Mouse (Mus musculus) thymus, postnatal 25 days (tissue): ENCODE results near the gene Mdga1.
A peak's percentile ranks its signal among the peaks of the same experiment; 100 is the strongest.
"Not testable (repeated sequence)": the region's sequence is repeated elsewhere in the genome, so short reads cannot be mapped to it uniquely, and the experiment has no call there.

Experiments
- DNase-seq: peaks from one replicate; pipeline ENCODE4 v3.0.0; 2022

The Mdga1 gene

DNA sequence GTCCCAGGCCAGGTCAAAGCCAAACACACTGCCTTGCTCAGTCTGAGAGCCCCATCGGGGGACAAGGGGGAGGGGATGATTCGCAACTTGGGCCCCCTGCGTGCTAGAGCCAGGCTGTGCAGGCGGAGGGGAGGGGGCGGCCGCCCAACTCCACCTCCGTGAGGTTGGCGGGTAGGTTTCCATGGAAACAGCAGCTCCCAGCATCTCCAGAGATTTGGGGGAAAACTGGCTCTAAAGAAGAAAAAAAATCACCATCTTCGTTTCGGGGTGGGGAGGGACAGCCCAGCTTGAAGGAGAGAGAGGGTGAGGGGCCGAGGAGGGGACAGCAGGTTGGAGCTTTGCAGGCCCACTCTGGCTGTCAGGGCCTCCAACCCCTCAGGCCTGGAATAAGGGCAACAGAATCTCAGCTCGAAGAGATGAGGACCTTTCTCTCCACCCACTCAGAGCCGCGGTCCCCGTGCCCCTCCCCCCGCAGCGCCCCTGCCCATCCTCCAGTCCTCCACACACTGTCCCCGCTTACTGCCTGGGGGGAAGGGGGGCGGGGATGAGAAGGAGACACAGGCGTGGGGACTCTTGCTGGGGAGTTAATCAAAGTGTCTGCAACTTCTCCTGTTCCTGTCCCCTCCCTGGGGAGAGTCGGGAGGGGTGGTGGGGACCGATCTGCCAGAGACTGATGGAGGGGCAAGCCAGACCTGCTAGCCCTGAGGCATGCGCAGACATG lies 174.7 kb downstream of the Mdga1 start:
- DNase-seq = no peak

DNA sequence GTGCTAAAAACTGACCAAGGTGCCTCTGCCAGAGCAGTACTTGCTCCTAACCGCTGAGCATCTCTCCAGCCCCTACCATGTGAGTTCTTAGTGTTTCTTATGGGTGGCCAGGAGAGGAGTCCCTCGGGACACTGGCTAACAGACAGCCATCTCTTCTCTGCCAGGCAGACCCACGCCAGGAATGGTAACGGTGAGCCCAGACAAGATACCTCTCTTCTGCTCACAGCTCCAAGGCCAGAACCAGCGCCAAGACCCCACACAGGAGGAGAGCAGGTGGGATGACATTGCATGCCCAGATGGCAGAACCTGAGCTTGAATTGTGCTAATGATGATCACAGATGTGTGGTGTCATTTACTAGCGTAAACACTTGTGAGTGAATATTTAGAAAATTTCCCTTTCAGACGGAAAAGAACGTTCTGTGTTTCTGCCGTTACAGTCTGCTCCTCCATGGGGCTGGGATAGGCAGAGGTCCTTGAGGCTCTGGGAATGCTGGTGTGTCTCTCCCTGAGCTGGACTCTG lies 178.3 kb downstream of the Mdga1 start:
- no peak for DNase-seq

DNA sequence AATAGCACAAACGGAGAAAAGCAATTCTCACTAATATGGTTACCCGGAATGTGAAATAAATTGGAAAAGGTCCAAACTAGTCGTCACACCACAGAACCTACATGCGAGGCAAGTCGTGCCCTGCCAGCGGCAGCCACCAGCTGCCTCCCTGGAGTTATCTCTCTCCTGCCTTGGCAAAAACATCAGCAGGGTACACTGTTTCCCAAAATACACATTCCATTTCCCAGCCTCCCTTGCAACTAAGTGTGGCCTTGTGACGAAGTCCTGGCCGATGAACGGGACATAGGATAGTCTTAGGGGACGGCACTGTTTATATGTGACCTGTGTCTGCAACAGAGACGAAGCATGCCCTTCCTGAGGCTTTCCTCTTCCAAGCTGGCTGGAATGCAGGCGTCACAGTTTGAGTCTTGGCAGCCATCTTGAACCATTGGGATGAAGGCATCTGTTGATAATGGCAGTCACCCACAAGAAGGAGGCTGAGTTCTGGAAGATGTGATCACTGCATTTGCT lies 179.6 kb downstream of the Mdga1 start:
- DNase-seq = no peak

DNA sequence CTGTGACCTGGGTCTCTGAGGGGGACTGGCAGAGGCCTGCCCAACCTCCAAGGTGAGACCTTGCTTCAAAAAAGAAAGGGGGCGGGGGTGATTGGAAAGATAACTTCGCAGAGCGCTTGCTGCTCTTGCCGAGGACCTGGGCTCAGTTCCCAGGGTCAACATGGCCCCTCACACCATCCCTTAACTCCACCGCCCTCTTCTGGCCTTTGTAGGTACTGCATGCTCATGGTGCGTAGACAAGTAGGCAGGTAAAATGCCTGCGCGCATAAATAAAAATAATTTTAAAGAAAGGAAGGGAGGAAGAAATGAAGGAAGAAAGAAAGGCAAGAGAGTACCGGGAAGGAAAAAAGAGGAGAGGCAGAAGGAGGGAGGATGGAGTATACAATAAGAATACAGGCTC lies 180.2 kb downstream of the Mdga1 start:
- peak; percentile 41 for DNase-seq

DNA sequence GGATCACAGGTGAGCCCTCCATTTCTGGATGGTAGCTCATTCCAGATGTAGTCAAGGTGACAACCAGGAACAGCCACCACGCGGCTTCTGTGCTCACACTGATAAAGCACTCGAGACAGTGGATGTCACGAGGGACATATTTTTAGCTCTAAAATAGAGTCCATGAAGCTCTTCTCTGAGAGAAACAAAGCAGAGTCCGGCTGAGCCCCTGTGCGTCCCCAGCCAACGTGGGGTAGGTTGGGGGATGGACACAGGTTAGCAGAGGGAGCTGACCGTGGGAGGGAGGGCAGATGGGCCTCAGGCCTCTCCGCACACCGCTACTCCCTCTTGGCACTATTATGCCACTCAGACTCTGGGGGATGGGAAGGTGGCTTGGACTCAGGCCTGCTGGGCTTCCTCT lies 181.3 kb downstream of the Mdga1 start:
- DNase-seq = no peak

DNA sequence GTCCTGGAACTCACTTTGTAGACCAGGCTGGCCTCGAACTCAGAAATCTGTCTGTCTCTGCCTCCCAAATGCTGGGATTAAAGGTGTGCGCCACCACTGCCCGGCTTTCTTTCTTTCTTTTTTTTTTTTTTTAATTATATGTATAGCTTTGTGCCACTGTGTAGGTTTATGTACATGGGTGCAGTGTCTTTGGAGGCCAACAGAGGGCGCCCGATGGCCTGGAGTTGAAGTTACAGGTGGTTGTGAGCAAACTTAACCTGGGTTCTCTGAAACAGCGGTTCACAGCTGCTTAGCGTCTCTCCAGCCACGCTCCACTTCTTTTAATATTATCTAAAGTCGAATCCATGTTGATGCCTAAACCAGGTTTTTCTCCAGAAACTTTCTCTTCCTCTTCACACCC lies 185.1 kb downstream of the Mdga1 start:
- no peak for DNase-seq

DNA sequence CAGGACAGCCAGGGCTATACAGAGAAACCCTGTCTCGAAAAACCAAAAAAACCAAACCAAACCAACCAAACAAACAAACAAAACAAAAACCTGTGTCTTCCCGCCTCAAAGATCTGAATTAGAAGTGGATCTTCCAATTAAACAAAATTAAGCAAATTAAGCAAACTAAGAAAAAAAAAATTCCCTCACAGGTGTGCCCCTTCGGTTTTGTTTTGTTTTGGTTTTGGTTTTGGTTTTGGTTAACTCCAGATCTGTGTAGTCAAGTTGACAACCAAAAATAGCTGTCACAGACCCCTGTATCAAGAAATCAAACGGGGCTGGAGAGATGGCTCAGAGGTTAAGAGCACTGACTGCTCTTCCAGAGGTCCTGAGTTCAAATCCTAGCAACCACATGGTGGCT lies 188.4 kb downstream of the Mdga1 start:
- not testable (repeated sequence) for DNase-seq

DNA sequence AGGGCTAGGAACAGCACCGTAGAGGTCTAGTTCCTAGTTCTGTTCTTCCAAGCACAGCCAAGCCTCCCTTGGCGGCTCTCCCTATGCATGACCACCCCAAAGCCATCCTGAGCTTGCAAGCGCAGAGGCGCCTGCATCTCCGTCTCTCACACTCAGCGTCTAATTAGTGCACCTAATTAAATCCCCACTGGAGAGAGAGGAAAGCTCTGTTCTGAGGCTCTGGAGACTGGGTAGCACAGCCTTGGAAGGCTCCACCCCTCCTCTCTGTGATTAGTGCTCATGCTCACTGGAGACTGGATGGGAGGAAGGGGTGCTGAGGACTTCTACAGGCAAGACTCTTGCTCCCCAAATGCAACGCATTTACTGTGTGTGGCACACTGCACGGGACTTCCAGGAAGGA lies 191.9 kb downstream of the Mdga1 start:
- DNase-seq = no peak
